Mouse (Mus musculus): ENCODE measurements around the gene Prkacb. TPM values are rescaled to one million over a fixed set of nuclear protein-coding genes. Genes with fewer than 3 reads are reported as not detected.

Gene Prkacb
- polyA plus RNA-seq, 2 experiments: 6.1 to 10.9 TPM

DNA sequence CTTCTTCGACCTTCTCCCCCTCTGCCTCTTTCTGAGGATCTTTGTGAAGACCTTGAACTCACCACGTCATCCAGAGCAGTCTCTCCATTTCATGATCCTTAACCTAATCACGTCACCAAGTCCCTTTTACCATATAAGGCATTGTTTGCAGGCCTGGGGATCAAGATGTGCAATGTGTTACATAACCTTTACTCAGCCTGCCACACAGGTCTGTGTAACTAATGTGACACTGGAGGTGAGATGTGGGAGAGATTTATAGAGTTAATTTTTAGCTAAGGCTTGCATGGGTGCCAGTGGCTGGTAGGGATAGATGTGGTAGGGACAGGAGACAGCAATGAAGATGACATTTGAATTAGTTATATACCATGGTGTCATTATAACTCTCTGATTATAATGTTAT, 104.4 kb downstream of the Prkacb start:
- H3K27ac ChIP-seq: no peak overlapping the region
- H3K4me1 ChIP-seq (replicated peaks; ENCODE audit: control insufficient read depth in 2 of 2, insufficient read depth in 2 of 2, low read length in 1 of 2): peaks cover 0 to 4% of the 10 kb centered on the region in 2 experiments; a peak in 1 of 4 replicates
- no peaks in the 10 kb centered on the region; the same call in 1 of the 2 replicates for H3K27me3 ChIP-seq (ENCODE audit: control insufficient read depth, insufficient read depth, low read length)
- no peak overlapping the region for H3K4me3 ChIP-seq (ENCODE audit: insufficient read depth in 1 of 2, low read depth in 2 of 2, low read length in 2 of 2)
- H3K36me3 ChIP-seq (replicated peaks; ENCODE audit: control insufficient read depth, insufficient read depth, low read depth): no peaks in the 10 kb centered on the region
- TF ChIP-seq CTCF (IDR thresholded peaks at IDR 0.05; ENCODE audit: low read depth) (no peak), EP300 (IDR thresholded peaks at IDR 0.05; ENCODE audit: low read depth) (no peak)
- DNase-seq (ENCODE audit: low read depth in 3 of 3, low spot score in 3 of 3) (no peak), ATAC-seq (ENCODE audit: insufficient read depth) (peak; percentile 70)
- H3K9me3 ChIP-seq (ENCODE audit: control insufficient read depth, low read length): no peaks in the 10 kb centered on the region
- 54% methylated on average over 3 of the region's 3 CpGs for WGBS (ENCODE audit: insufficient replicate concordance)
- no peak overlapping the region for H3K9ac ChIP-seq (replicated peaks)
- no peak overlapping the region for H3K4me2 ChIP-seq (ENCODE audit: low read depth)

DNA sequence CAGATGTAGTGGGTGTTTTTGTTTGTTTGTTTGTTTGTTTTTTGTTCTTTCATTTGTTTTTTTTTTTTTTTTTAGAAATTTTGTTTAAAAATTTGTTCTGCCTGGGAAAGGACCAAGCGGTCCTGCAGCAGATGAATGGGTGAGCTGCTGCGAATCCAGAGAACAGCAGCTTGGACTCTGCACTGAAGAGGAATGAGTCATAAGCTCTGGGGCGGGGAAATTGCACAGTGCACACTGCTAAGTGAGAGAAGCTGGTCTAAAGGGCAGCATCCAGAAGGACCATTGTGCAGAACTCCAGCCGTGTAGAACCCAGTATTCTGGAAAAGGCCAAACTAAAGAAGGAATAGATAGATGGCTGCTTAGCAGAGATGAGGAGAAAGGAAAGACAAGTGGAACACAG, 108.7 kb downstream of the Prkacb start:
- H3K27ac ChIP-seq: no peak overlapping the region
- no peak overlapping the region for H3K9ac ChIP-seq (replicated peaks)
- TF ChIP-seq EP300 (IDR thresholded peaks at IDR 0.05; ENCODE audit: low read depth): no peak
- TF ChIP-seq CTCF (IDR thresholded peaks at IDR 0.05; ENCODE audit: low read depth): no peak
- 66% methylated on average over 4 of the region's 4 CpGs for WGBS (ENCODE audit: insufficient replicate concordance)
- no peaks in the 10 kb centered on the region for H3K9me3 ChIP-seq (ENCODE audit: control insufficient read depth, low read length)
- H3K27me3 ChIP-seq (ENCODE audit: control insufficient read depth, insufficient read depth, low read length): no peaks in the 10 kb centered on the region
- no peak overlapping the region for H3K4me3 ChIP-seq (ENCODE audit: insufficient read depth in 1 of 2, low read depth in 2 of 2, low read length in 2 of 2)
- no peak overlapping the region for H3K4me2 ChIP-seq (ENCODE audit: low read depth)
- DNase-seq (ENCODE audit: low read depth in 3 of 3, low spot score in 3 of 3) (no peak), ATAC-seq (ENCODE audit: insufficient read depth) (no peak)
- peaks cover 14% of the 10 kb centered on the region in 2 experiments for H3K4me1 ChIP-seq (replicated peaks; ENCODE audit: control insufficient read depth in 2 of 2, insufficient read depth in 2 of 2, low read length in 1 of 2)
- H3K36me3 ChIP-seq (replicated peaks; ENCODE audit: control insufficient read depth, insufficient read depth, low read depth): no peaks in the 10 kb centered on the region

GRCm38 (mm10) chr3:146700051-146700450, 112.7 kb downstream of the Prkacb start:
- Histone ChIP-seq H3K4me2 (ENCODE audit: low read depth) (peak overlapping the region; percentile 50), H3K27me3 (ENCODE audit: control insufficient read depth, insufficient read depth, low read length) (no peaks in the 10 kb centered on the region), H3K27ac (no peak overlapping the region; the same call in 1 of the 2 replicates), H3K4me3 (ENCODE audit: insufficient read depth in 1 of 2, low read depth in 2 of 2, low read length in 2 of 2) (peak overlapping the region; percentile 0 to 41), H3K4me1 (replicated peaks; ENCODE audit: control insufficient read depth in 2 of 2, insufficient read depth in 2 of 2, low read length in 1 of 2) (peaks cover 17 to 20% of the 10 kb centered on the region in 2 experiments), H3K36me3 (replicated peaks; ENCODE audit: control insufficient read depth, insufficient read depth, low read depth) (no peaks in the 10 kb centered on the region), H3K9ac (replicated peaks) (peak overlapping the region; percentile 32), H3K9me3 (ENCODE audit: control insufficient read depth, low read length) (no peaks in the 10 kb centered on the region)
- TF ChIP-seq EP300 (IDR thresholded peaks at IDR 0.05; ENCODE audit: low read depth) (peak; percentile 40; the same call in 1 of the 2 replicates), CTCF (IDR thresholded peaks at IDR 0.05; ENCODE audit: low read depth) (no peak)
- peak; percentile 40 to 41 (median 41) for DNase-seq (ENCODE audit: low read depth in 3 of 3, low spot score in 3 of 3)
- peak; percentile 92 for ATAC-seq (ENCODE audit: insufficient read depth)
- WGBS (ENCODE audit: insufficient replicate concordance): 14% methylated on average over 11 of the region's 11 CpGs

DNA sequence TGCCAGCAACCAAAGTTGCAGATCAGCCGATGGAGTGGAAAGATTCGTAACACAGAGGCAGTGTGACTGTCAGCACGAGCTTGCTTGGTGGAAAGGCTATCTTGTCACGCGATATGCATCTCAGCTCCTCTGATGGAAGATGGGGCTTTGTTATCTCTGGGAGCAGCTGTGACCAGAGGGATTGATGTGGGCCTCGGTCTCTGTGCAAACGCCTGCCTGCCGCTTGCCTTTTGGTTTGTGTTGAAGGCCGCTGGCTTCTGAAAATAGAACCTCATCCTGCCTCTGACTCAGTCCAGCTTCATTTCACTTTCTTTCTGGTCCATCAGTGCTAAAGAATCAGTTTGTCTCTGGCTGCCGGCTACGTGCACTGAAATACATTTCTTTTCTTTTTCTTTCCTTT, 113.8 kb downstream of the Prkacb start:
- TF ChIP-seq EP300 (IDR thresholded peaks at IDR 0.05; ENCODE audit: low read depth): peak; percentile 44; the same call in 1 of the 2 replicates
- no peak for TF ChIP-seq CTCF (IDR thresholded peaks at IDR 0.05; ENCODE audit: low read depth)
- peak in 2 of 3 experiments; percentile 38 to 42 for DNase-seq (ENCODE audit: low read depth in 3 of 3, low spot score in 3 of 3)
- Histone ChIP-seq H3K9me3 (ENCODE audit: control insufficient read depth, low read length) (no peaks in the 10 kb centered on the region), H3K9ac (replicated peaks) (no peak overlapping the region), H3K27ac (no peak overlapping the region), H3K4me1 (replicated peaks; ENCODE audit: control insufficient read depth in 2 of 2, insufficient read depth in 2 of 2, low read length in 1 of 2) (peaks cover 17 to 20% of the 10 kb centered on the region in 2 experiments), H3K4me2 (ENCODE audit: low read depth) (peak overlapping the region; percentile 50), H3K4me3 (ENCODE audit: insufficient read depth in 1 of 2, low read depth in 2 of 2, low read length in 2 of 2) (no peak overlapping the region), H3K27me3 (ENCODE audit: control insufficient read depth, insufficient read depth, low read length) (no peaks in the 10 kb centered on the region), H3K36me3 (replicated peaks; ENCODE audit: control insufficient read depth, insufficient read depth, low read depth) (no peaks in the 10 kb centered on the region)
- 21% methylated on average over 11 of the region's 11 CpGs for WGBS (ENCODE audit: insufficient replicate concordance)
- peak; percentile 40 for ATAC-seq (ENCODE audit: insufficient read depth)

GRCm38 (mm10) chr3:146692547-146692946, 120.2 kb downstream of the Prkacb start:
- no peak overlapping the region for H3K4me3 ChIP-seq (ENCODE audit: insufficient read depth in 1 of 2, low read depth in 2 of 2, low read length in 2 of 2)
- 56% methylated on average over 5 of the region's 5 CpGs for WGBS (ENCODE audit: insufficient replicate concordance)
- no peak for DNase-seq (ENCODE audit: low read depth in 3 of 3, low spot score in 3 of 3)
- H3K9ac ChIP-seq (replicated peaks): no peak overlapping the region
- H3K4me2 ChIP-seq (ENCODE audit: low read depth): no peak overlapping the region
- no peaks in the 10 kb centered on the region for H3K27me3 ChIP-seq (ENCODE audit: control insufficient read depth, insufficient read depth, low read length)
- no peak for TF ChIP-seq CTCF (IDR thresholded peaks at IDR 0.05; ENCODE audit: low read depth)
- no peaks in the 10 kb centered on the region for H3K4me1 ChIP-seq (replicated peaks; ENCODE audit: control insufficient read depth in 2 of 2, insufficient read depth in 2 of 2, low read length in 1 of 2)
- no peaks in the 10 kb centered on the region for H3K36me3 ChIP-seq (replicated peaks; ENCODE audit: control insufficient read depth, insufficient read depth, low read depth)
- no peak for ATAC-seq (ENCODE audit: insufficient read depth)
- H3K27ac ChIP-seq: no peak overlapping the region
- no peaks in the 10 kb centered on the region for H3K9me3 ChIP-seq (ENCODE audit: control insufficient read depth, low read length)

All from liver, embryonic 14.5 days (tissue).